Mouse (Mus musculus) embryo, embryonic 11.5 days (tissue): ENCODE measurements around the gene Igfbp6.
A peak's percentile ranks its signal among the peaks of the same experiment; 100 is the strongest.
"Not testable (repeated sequence)": the region's sequence is repeated elsewhere in the genome, so short reads cannot be mapped to it uniquely, and the experiment has no call there.

Experiments
- DNase-seq: peaks from one replicate; pipeline ENCODE4 v3.0.0-alpha.2; 2012; ENCODE audit warnings: low read depth, low spot score

Gene Igfbp6

DNA sequence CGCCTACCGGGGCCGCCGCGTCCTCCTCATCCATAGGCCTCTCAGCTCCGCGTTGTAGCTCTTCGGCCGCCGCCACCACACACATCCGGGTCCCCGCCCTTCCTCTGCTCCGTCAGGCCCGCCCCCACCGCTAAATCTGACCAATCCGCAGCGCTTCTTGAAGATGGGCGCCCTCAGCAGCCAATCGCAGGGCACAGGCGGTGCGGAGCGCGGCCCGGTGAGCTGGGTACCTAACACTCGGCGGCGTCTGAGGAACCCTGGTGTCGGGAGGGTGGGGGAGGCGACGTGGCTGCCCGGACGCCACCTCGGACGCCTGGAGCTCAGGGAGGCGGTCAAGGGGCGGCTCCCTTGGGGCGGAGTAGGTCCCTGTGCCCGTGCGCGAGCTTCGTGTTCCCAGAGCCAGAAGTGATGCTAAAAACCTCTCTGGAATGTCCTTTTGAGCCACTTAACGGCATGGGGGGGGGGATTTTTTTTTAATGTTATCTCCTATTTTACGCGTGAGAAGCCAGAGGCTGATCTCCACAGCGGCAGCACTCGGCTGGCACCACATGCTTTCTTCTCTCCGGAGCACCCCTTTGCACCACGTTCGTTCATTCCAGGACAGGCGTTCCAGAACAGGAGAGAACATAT lies 7.9 kb upstream of the Igfbp6 start, which contains the start of gene Spryd3:
Gene Spryd3 (minus strand): TSS at position 106 of the 630 bp plus-strand sequence.
- peak; percentile 91 for DNase-seq

DNA sequence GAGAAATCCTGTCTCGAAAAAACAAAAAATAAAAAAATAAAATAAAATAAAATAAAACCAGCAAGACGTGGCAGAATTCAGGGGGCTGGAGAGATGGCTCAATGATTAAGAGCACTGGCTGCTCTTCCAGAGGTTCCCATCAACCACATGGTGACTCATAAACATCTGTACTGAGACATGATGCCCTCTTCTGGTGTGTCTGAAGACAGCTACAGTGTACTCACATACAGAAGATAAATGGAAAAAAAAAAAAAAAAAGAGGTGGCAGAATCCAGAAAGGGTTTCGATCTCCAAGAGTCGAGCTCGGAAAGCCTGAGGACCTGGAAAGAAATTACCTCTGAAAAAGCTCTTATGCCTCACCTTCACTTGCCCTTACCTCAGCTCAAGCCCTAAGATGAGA lies 3.0 kb upstream of the Igfbp6 start:
- DNase-seq = no peak

- DNase-seq = no peak
These were observed 949 bp upstream of the Igfbp6 start for GRCm38 (mm10) chr15:102142914-102143912.

GRCm38 (mm10) chr15:102144726-102145125 lies 564 bp downstream of the Igfbp6 start:
- DNase-seq = no peak

DNA sequence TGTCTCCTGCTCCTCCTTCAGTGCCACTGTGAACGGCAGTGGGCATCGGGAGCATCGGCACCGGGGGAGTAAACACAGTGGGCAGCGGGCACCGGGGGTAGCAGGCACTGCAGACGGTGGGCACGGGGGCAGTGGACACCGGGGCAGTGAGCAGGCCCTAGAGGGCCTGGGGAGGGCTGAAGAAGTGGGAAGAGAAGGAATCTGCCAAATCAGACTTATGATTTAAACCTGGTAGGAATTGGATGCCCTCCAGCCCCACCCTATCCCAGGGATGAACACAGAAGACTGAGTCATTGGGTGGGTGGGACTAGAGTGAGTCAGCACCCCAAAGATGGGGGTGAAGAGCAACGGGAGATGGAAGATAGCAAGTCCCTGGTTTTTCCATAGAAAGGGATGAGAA lies 1.2 kb downstream of the Igfbp6 start:
- DNase-seq = no peak

DNA sequence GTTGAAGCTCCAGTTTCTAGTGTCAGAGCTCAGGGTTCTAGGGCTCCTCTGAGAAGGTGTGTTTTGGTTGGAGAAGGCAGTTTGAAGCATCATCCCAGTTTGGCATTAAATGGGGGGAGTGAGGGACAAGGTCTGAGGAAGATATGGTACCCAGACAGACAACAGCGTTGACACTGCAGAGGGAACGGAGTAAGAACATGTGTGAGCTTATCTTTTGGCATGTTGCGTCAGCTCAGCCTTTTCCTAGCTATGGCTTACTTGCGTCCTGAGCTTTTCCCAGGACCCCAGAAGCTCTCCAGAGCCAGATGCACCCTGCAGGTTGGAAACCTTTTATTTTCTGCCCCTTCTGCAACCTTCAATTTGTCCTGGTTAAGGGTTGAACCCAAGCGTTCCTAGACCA lies 1.9 kb downstream of the Igfbp6 start:
- DNase-seq = no peak

GRCm38 (mm10) chr15:102146882-102147281 lies 2.7 kb downstream of the Igfbp6 start:
- DNase-seq = no peak

DNA sequence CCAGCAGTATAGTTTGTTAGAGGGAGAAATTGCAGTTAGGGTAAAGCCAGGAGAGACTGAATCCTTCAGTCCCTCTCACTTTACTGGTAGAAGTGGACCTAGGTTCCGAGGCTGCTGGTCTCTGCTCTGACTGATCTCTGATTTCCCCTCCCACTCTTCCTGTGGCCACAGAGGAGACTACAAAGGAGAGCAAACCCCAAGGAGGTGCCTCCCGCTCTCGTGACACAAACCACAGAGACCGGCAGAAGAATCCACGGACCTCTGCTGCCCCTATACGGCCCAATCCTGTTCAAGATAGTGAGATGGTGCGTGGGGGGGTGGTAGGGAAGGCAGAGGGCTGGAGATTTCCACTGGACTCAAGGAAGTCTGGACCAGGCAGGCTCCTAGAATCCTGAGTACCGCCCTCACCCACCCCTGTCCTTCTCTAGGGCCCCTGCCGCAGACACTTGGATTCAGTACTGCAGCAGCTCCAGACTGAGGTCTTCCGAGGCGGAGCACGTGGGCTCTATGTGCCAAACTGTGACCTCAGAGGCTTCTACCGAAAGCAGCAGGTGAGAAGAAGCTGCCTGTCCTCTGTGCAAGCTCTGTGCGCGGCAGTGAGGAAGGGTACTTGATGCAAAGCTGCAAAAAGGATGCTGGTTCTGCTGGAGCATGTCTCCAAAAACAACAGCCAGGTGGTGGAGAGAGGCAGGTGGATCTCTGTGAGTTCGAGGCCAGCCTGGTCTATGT lies 3.7 kb downstream of the Igfbp6 start:
- DNase-seq = no peak

DNA sequence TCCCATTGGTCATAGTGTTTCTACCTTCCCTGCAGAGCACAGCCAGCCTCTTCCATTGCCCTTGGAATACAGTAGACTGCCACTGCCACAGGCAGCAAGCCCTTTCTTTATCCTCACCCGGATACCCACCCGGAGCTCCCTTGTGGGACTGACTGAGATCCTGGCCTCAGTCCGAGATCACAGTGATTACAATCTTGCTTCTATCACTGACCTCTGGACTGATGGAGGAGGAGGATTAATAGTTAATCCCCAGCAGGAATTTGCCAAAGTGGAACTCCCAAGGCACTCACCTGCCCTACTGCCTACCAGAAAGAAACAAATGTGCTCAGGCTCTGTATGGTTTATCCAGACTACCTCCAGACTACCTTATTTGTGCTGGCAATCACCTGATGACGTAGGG lies 5.4 kb downstream of the Igfbp6 start:
- DNase-seq = no peak

- DNase-seq = no peak
These were observed 6.4 kb downstream of the Igfbp6 start, which contains the start of gene Soat2 for GRCm38 (mm10) chr15:102150301-102151135. Soat2 (plus strand) TSS chr15:102150526.

DNA sequence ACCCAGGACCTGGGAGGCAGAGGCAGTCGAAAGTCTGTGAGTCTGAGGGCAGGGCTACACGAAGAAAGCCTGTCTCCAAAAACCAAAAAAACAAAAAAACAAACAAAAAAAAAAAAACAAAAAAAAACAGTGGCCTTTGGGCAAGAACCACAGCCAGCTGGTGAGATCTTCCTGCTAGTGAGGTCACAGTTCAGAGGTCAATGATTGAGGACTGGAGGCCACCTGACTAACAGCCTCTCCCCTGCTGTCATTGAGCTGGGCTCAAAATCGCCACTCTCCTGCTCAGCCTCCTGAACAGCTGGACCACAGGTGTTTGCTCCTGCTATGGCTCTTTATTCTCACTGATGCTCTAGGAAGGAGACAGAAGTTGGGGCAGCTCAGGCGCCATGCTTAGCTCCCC lies 8.5 kb downstream of the Igfbp6 start:
- DNase-seq = no peak

DNA sequence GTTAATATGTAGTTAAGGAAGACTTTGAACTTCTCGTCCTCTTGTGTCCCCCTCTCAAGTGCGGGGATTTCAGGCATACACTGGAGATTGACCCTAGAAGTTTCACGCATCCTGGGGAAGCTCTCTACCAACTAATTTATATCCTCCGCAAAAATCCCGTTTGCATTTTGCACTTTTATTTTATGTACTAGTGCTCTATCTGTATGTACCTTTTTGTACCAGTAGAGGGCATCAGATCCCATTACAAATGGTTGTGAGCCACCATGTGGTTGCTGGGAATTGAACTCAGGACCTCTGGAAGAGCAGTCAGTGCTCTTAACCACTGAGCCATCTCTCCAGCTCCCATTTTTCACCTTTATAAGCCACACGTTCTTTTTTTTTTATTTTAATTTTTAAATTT lies 10.8 kb downstream of the Igfbp6 start:
- DNase-seq = not testable (repeated sequence)

DNA sequence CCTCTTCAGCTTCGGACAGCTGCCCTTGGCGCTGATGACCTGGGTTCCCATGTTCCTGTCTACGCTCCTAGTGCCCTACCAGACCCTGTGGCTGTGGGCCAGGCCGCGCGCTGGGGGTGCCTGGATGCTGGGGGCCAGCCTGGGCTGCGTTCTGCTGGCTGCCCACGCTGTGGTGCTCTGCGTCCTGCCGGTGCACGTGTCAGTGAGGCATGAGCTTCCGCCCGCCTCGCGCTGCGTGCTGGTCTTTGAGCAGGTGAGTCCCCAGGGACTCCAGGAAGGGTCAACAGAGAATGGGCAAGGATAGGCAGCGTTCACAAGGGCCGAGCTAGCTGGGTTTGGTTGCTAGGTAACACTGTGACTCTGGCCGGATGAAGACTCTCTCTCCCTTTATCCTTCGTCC lies 12.7 kb downstream of the Igfbp6 start:
- DNase-seq = no peak

GRCm38 (mm10) chr15:102160415-102161060 lies 16.4 kb downstream of the Igfbp6 start:
- no peak for DNase-seq

- DNase-seq = no peak
These were observed 19.9 kb downstream of the Igfbp6 start for GRCm38 (mm10) chr15:102163900-102164693.

- DNase-seq = no peak
These were observed 21.4 kb downstream of the Igfbp6 start for GRCm38 (mm10) chr15:102165468-102166100.

GRCm38 (mm10) chr15:102167620-102168021 lies 23.5 kb downstream of the Igfbp6 start:
- DNase-seq = no peak

- no peak for DNase-seq
These were observed 24.9 kb downstream of the Igfbp6 start for GRCm38 (mm10) chr15:102169064-102169463.

DNA sequence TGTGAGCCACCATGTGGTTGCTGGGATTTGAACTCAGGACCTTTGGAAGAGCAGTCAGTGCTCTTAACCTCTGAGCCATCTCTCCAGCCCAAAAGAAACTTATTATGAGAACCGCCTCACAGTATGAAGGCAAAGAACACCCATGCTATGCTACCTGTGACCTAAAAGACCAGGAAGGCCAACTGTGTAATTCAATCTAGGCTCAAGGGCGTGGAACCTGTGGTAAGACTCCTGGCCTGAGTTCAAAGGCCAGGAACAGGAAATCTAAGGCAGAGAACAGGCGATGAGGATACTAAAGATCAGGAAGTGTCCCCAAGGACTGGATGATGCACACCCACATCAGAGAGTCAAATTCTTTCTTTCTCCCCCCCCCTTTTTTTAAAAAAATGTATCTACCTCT lies 29.4 kb downstream of the Igfbp6 start:
- no peak for DNase-seq
